Mouse (Mus musculus) heart, embryonic 16.5 days (tissue): ENCODE measurements around the gene Pds5b. TPM values are rescaled to one million over a fixed set of nuclear protein-coding genes. Genes with fewer than 3 reads are reported as not detected.
"Not testable (repeated sequence)": the region's sequence is repeated elsewhere in the genome, so short reads cannot be mapped to it uniquely, and the experiment has no call there.

Source experiments
- ATAC-seq: fragments of 200-750 bp; cut with Nextera tagmentation; replicated peaks from 2 replicates; pipeline ENCODE4 v1.8.0; 2017; ENCODE audit warnings: moderate number of reproducible peaks; ENCODE audit not compliant: insufficient read depth, low FRiP score; ENCODE audit errors: extremely low read depth
- H3K27ac ChIP-seq: fragments of 300-500 bp; sonication (generic); 2 replicates; pipeline ENCODE4 v1.5.1; 2014; ENCODE audit warnings: mild to moderate bottlenecking, low read length, control low read depth, moderate library complexity
- H3K27me3 ChIP-seq: fragments of 300-500 bp; sonication (generic); 2 replicates; pipeline ENCODE4 v1.6.1; 2014; ENCODE audit warnings: low read length, mixed read lengths; ENCODE audit not compliant: control insufficient read depth, insufficient read depth
- H3K36me3 ChIP-seq: fragments of 300-500 bp; sonication (generic); 2 replicates; pipeline ENCODE4 v1.6.1; 2014; ENCODE audit not compliant: control insufficient read depth, insufficient read depth
- H3K4me1 ChIP-seq: fragments of 300-500 bp; sonication (generic); 2 replicates; pipeline ENCODE4 v1.6.1; 2014; ENCODE audit warnings: low read length, mixed read lengths; ENCODE audit not compliant: control insufficient read depth, insufficient read depth
- H3K4me2 ChIP-seq: fragments of 300-500 bp; sonication (generic); 2 replicates; pipeline ENCODE4 v1.6.1; 2014; ENCODE audit warnings: low read depth, mild to moderate bottlenecking, control low read depth, low read length
- H3K4me3 ChIP-seq: fragments of 300-500 bp; sonication (generic); 2 replicates; pipeline ENCODE4 v1.5.1; 2014; ENCODE audit warnings: mild to moderate bottlenecking, control low read depth, low read length
- H3K9ac ChIP-seq: fragments of 300-500 bp; sonication (generic); 2 replicates; pipeline ENCODE4 v1.6.1; 2014; ENCODE audit warnings: low read length, control low read depth
- H3K9me3 ChIP-seq: fragments of 300-500 bp; sonication (generic); replicated peaks from 2 replicates; pipeline ENCODE4 v1.6.1; 2016; ENCODE audit warnings: low read length; ENCODE audit not compliant: control insufficient read depth
- WGBS: fragments of 180-500 bp; shearing (Covaris S2); extraction: QIAGEN DNeasy Blood & Tissue Kit; methylation state at CpG from one replicate; pipeline ENCODE4 v1.1.7; 2014; 5-methylcytosine and 5-hydroxymethylcytosine counted together
- polyA plus RNA-seq: library from polyadenylated mRNA; unstranded; fragments of >200 nt; fragmentation: Nextera tagmentation; extraction: Ambion mirVana; gene quantifications from 2 replicates; pipeline ENCODE4 v1.2.1, GENCODE M21; 2015

Pds5b gene
- polyA plus RNA-seq, 1 experiment from 2014 or later: 25.0 TPM

GRCm38 (mm10) chr5:150713431-150713830 lies 39.9 kb downstream of the Pds5b start:
- Histone ChIP-seq H3K9me3 (no peaks in the 10 kb centered on the region), H3K4me1 (peaks cover 22% of the 10 kb centered on the region), H3K9ac (no peak overlapping the region), H3K27ac (no peak overlapping the region), H3K4me2 (no peak overlapping the region), H3K4me3 (no peak overlapping the region), H3K27me3 (no peaks in the 10 kb centered on the region), H3K36me3 (no peaks in the 10 kb centered on the region)
- ATAC-seq: no peak

GRCm38 (mm10) chr5:150717775-150718174 lies 44.2 kb downstream of the Pds5b start:
- 27% methylated on average over 4 of the region's 4 CpGs for WGBS
- no peak overlapping the region for H3K27ac ChIP-seq
- no peaks in the 10 kb centered on the region for H3K9me3 ChIP-seq
- no peak overlapping the region for H3K4me2 ChIP-seq
- peak; percentile 49; the same call in 1 of the 2 replicates for ATAC-seq
- no peak overlapping the region for H3K4me3 ChIP-seq
- H3K27me3 ChIP-seq: no peaks in the 10 kb centered on the region
- H3K9ac ChIP-seq: no peak overlapping the region
- H3K36me3 ChIP-seq: peaks cover 4% of the 10 kb centered on the region; the same call in 1 of the 2 replicates
- peaks cover 12% of the 10 kb centered on the region for H3K4me1 ChIP-seq

DNA sequence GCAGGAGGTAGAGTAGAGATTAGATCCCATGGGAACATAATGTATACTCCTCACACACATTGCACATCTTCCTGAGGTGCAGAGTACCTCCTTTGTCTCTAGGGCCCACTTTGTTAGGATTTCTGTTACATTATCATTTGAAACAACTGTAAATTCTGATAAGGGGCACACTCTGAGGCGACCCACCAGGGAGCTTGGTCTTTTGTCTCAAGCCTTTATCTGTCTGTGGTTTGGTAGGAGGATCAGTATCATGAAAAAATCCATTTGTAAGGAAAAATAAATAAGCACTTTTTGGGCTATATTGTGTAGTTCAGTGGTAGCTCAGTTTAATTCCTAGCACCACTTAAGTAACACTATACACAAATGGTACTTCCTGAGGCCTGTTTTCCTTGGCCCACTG lies 51.1 kb downstream of the Pds5b start:
- Histone ChIP-seq H3K9ac (no peak overlapping the region), H3K4me3 (no peak overlapping the region), H3K9me3 (no peaks in the 10 kb centered on the region), H3K4me1 (no peaks in the 10 kb centered on the region), H3K4me2 (no peak overlapping the region), H3K36me3 (peaks cover 7% of the 10 kb centered on the region; the same call in 1 of the 2 replicates), H3K27me3 (no peaks in the 10 kb centered on the region), H3K27ac (no peak overlapping the region)
- ATAC-seq: no peak
- 49% methylated on average over 1 of the region's 1 CpGs for WGBS

- not testable (repeated sequence) for H3K9ac ChIP-seq, H3K4me3 ChIP-seq, H3K27ac ChIP-seq, H3K9me3 ChIP-seq, H3K4me2 ChIP-seq, H3K36me3 ChIP-seq, H3K4me1 ChIP-seq, H3K27me3 ChIP-seq, ATAC-seq
- 78% methylated on average over 3 of the region's 3 CpGs for WGBS
These were observed 63.5 kb downstream of the Pds5b start for GRCm38 (mm10) chr5:150737028-150737427.

- 83% methylated on average over 7 of the region's 7 CpGs for WGBS
- Histone ChIP-seq H3K4me1 (no peaks in the 10 kb centered on the region), H3K27me3 (no peaks in the 10 kb centered on the region), H3K36me3 (peaks cover 7% of the 10 kb centered on the region), H3K9ac (no peak overlapping the region), H3K4me3 (no peak overlapping the region), H3K27ac (no peak overlapping the region), H3K4me2 (no peak overlapping the region), H3K9me3 (no peaks in the 10 kb centered on the region)
- no peak for ATAC-seq
These were observed 65.8 kb downstream of the Pds5b start for GRCm38 (mm10) chr5:150739311-150739710.

GRCm38 (mm10) chr5:150740597-150740996 lies 67.1 kb downstream of the Pds5b start:
- Histone ChIP-seq H3K27me3 (no peaks in the 10 kb centered on the region), H3K4me3 (no peak overlapping the region), H3K27ac (no peak overlapping the region), H3K9me3 (no peaks in the 10 kb centered on the region), H3K36me3 (peaks cover 7% of the 10 kb centered on the region), H3K9ac (no peak overlapping the region), H3K4me2 (no peak overlapping the region), H3K4me1 (no peaks in the 10 kb centered on the region)
- ATAC-seq: no peak
- WGBS: 71% methylated on average over 1 of the region's 2 CpGs

- no peak overlapping the region for H3K27ac ChIP-seq
- no peaks in the 10 kb centered on the region for H3K4me1 ChIP-seq
- H3K4me3 ChIP-seq: no peak overlapping the region
- no peaks in the 10 kb centered on the region for H3K27me3 ChIP-seq
- no peak overlapping the region for H3K4me2 ChIP-seq
- no peak for ATAC-seq
- no peaks in the 10 kb centered on the region for H3K9me3 ChIP-seq
- H3K9ac ChIP-seq: no peak overlapping the region
- peaks cover 16% of the 10 kb centered on the region for H3K36me3 ChIP-seq
- 67% methylated on average over 5 of the region's 5 CpGs for WGBS
These were observed 83.1 kb downstream of the Pds5b start for GRCm38 (mm10) chr5:150756623-150757022.

- Histone ChIP-seq H3K9ac (no peak overlapping the region), H3K27me3 (no peaks in the 10 kb centered on the region), H3K27ac (no peak overlapping the region), H3K4me3 (no peak overlapping the region), H3K4me1 (0 out of 2 replicates have a peak, but pooled peaks cover 2% of the 10 kb centered on the region), H3K9me3 (no peaks in the 10 kb centered on the region), H3K36me3 (peaks cover 3% of the 10 kb centered on the region; the same call in 1 of the 2 replicates), H3K4me2 (no peak overlapping the region)
- WGBS: 65% methylated on average over 5 of the region's 5 CpGs
- no peak for ATAC-seq
These were observed 98.9 kb downstream of the Pds5b start for GRCm38 (mm10) chr5:150772403-150772802.

GRCm38 (mm10) chr5:150773083-150773482 lies 99.5 kb downstream of the Pds5b start:
- Histone ChIP-seq H3K4me2 (no peak overlapping the region), H3K4me1 (0 out of 2 replicates have a peak, but pooled peaks cover 2% of the 10 kb centered on the region)
- ATAC-seq: no peak

More at GRCm38 (mm10) chr5:150773083-150773482, 99.5 kb downstream of the Pds5b start:
- Histone ChIP-seq H3K27me3 (no peaks in the 10 kb centered on the region), H3K27ac (no peak overlapping the region), H3K36me3 (peaks cover 8% of the 10 kb centered on the region), H3K9ac (no peak overlapping the region), H3K9me3 (no peaks in the 10 kb centered on the region), H3K4me3 (no peak overlapping the region)
